Mouse (Mus musculus) intestine, embryonic 14.5 days (tissue): ENCODE measurements around the gene Gjb6. TPM values are rescaled to one million over a fixed set of nuclear protein-coding genes. Genes with fewer than 3 reads are reported as not detected.
A peak's percentile ranks its signal among the peaks of the same experiment; 100 is the strongest.

Source experiments
- ATAC-seq: fragments of 200-750 bp; cut with Nextera tagmentation; replicated peaks from 2 replicates; pipeline ENCODE4 v1.8.0; 2017; ENCODE audit warnings: low read depth, moderate number of reproducible peaks, moderate TSS enrichment, moderate library complexity; ENCODE audit not compliant: low FRiP score, low TSS enrichment
- DNase-seq: peaks from one replicate; pipeline ENCODE4 v3.0.0-alpha.2; 2018; ENCODE audit warnings: low spot score
- H3K27ac ChIP-seq: fragments of 300-500 bp; sonication (generic); 2 replicates; pipeline ENCODE4 v1.5.1; 2014; ENCODE audit warnings: low read depth, mild to moderate bottlenecking, control low read depth
- H3K27me3 ChIP-seq: fragments of 300-500 bp; sonication (generic); replicated peaks from 2 replicates; pipeline ENCODE4 v1.6.1; 2014; ENCODE audit warnings: low read length, control low read depth; ENCODE audit not compliant: control insufficient read depth, insufficient read depth
- H3K36me3 ChIP-seq: fragments of 300-500 bp; sonication (generic); 2 replicates; pipeline ENCODE4 v1.6.1; 2014; ENCODE audit warnings: low read length, control low read depth; ENCODE audit not compliant: control insufficient read depth, insufficient read depth
- H3K4me1 ChIP-seq: fragments of 300-500 bp; sonication (generic); replicated peaks from 2 replicates; pipeline ENCODE4 v1.6.1; 2014; ENCODE audit warnings: low read length, control low read depth, mixed read lengths; ENCODE audit not compliant: control insufficient read depth, insufficient read depth
- H3K4me2 ChIP-seq: fragments of 300-500 bp; sonication (generic); 2 replicates; pipeline ENCODE4 v1.6.1; 2014; ENCODE audit warnings: low read length
- H3K4me3 ChIP-seq: fragments of 300-500 bp; sonication (generic); 2 replicates; pipeline ENCODE4 v1.5.1; 2014; ENCODE audit warnings: low read depth, low read length, control low read depth, mixed read lengths
- H3K9ac ChIP-seq: fragments of 300-500 bp; sonication (generic); 2 replicates; pipeline ENCODE4 v1.6.1; 2014; ENCODE audit warnings: mild to moderate bottlenecking, low read length
- H3K9me3 ChIP-seq: fragments of 300-500 bp; sonication (generic); 2 replicates; pipeline ENCODE4 v1.6.1; 2016; ENCODE audit warnings: low read length, control low read depth; ENCODE audit not compliant: control insufficient read depth
- WGBS: fragments of 180-500 bp; shearing (Covaris S2); extraction: QIAGEN DNeasy Blood & Tissue Kit; methylation state at CpG from one replicate; pipeline ENCODE4 v1.1.7; 2014; 5-methylcytosine and 5-hydroxymethylcytosine counted together
- polyA plus RNA-seq: library from polyadenylated mRNA; unstranded; fragments of >200 nt; fragmentation: Nextera tagmentation; extraction: Ambion mirVana; gene quantifications from 2 replicates; pipeline ENCODE4 v1.2.1, GENCODE M21; 2014

Gene Gjb6
- polyA plus RNA-seq, 1 experiment from 2014 or later: not detected

DNA sequence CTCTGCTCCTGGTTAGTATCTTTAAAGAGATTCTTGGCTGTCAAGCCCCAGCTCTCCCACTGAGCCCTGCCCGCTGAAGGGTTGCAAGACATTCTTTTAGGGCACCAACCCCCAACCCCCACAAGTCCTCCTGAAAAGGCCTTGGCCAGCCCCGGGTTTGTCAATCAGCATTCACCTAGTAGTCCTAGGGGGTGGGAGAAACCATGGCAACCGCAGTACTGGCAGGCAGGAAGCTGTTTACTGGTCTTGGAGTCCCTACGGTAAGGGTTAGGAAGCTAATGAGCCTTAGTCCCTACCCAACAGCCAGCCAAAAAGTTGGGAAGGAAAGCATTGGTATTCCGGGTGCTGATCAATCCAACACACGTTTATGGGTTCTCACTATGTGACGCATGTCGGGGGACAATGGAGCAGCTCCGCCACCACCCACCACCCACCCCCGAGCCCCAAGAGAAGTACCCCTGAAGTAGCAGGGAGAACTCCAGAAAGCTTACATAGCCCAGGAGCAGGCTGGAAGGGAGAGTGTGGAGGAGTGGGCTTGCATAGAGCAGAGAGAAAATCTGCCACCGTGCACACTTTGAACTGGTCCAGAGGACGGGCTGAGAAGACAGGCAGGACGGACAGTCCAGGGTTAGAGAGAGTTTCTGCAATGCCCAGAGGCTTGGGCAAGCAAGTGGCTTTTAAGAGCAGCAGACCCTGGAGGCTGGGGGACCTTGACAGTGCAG lies 17.4 kb downstream of the Gjb6 start, which contains the start of gene Gm4491:
TSS of gene Gm4491 (minus strand) at position 61 of the 722 bp plus-strand sequence.
- no peak within 1 kb of the TSS for H3K9ac ChIP-seq
- H3K27me3 ChIP-seq: no peaks in the 10 kb centered on the region
- DNase-seq: no peak
- no peaks in the 10 kb centered on the region for H3K4me1 ChIP-seq
- no peak for ATAC-seq
- 30% methylated on average over 13 of the region's 13 CpGs for WGBS
- no peaks in the 10 kb centered on the region for H3K36me3 ChIP-seq
- no peak within 1 kb of the TSS for H3K4me3 ChIP-seq
- H3K4me2 ChIP-seq: no peak within 1 kb of the TSS
- H3K9me3 ChIP-seq: no peaks in the 10 kb centered on the region
- no peak within 1 kb of the TSS for H3K27ac ChIP-seq

DNA sequence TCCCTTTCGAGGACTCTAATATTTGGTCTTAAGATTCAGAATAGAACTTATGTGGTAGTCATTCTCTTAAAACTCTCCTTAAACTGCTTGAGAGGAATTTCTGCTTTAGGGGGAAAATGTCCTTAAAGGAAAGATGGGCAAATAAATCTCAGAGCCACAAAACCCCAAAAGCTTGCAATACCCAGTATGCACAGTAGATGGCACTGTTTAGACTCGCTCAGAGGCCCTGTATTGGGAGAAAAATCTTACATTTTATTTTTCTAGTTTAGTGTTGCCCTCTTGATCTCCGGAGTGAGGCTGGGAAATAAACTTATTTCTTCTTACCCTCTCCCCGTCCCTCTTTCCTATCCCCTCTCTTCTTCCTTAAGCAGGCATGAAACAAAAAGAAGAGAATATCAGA lies 24.2 kb downstream of the Gjb6 start:
- ATAC-seq (no peak), DNase-seq (peak; percentile 78)
- Histone ChIP-seq H3K4me3 (no peak overlapping the region), H3K27ac (no peak overlapping the region), H3K4me1 (0 out of 2 replicates have a peak, but pooled peaks cover 4% of the 10 kb centered on the region), H3K9ac (no peak overlapping the region), H3K4me2 (no peak overlapping the region), H3K27me3 (peaks cover 31% of the 10 kb centered on the region), H3K36me3 (no peaks in the 10 kb centered on the region), H3K9me3 (no peaks in the 10 kb centered on the region)
- WGBS: 11% methylated on average over 4 of the region's 4 CpGs

DNA sequence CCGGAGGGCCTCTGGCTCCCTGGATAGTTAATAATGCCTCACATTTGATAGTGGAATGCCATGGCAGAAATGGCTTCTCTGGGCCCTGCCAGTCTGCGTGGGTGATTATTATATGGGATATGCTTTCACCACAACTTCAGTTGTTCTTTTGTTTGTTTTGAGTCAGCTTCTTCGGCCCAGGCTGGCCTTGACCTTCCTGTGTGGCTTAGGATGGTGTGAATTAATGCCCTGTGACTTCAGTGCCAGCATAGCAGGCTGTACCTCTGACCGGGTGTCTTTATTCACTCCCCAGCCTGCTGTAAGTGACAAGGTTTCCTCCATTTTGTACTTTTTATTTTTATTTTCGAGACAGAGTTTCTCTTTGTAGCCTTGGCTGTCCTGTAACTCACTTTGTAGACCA lies 25.5 kb downstream of the Gjb6 start:
- no peak for DNase-seq
- ATAC-seq: no peak
- H3K4me1 ChIP-seq: 0 out of 2 replicates have a peak, but pooled peaks cover 4% of the 10 kb centered on the region

DNA sequence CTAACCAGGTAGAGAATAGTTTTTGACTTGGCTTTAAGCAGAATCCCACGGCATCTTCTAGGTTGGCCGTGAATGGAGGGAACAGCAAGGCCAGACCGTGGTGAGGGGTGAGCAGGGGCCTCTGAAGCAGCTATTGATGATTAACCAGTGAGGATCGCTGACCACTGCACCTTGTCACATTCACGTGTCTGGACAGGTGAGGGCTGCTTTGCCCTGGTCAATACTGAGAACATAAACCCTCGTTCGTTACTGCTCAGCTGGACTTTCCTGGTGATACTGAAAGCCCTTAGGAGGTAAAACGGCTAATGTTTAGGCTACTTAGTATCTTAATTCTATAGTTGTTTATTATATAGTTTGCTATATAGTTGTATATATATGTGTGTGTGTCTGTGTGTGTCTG lies 26.3 kb downstream of the Gjb6 start:
- H3K27me3 ChIP-seq: peaks cover 50% of the 10 kb centered on the region
- no peak overlapping the region for H3K9ac ChIP-seq
- no peak overlapping the region for H3K4me3 ChIP-seq
- H3K4me1 ChIP-seq: 0 out of 2 replicates have a peak, but pooled peaks cover 4% of the 10 kb centered on the region
- DNase-seq: no peak
- no peaks in the 10 kb centered on the region for H3K9me3 ChIP-seq
- H3K4me2 ChIP-seq: no peak overlapping the region
- WGBS: 63% methylated on average over 8 of the region's 8 CpGs
- no peak overlapping the region for H3K27ac ChIP-seq
- ATAC-seq: no peak
- no peaks in the 10 kb centered on the region for H3K36me3 ChIP-seq

More for the DNA sequence above, 25.5 kb downstream of the Gjb6 start:
- Histone ChIP-seq H3K4me2 (no peak overlapping the region), H3K9me3 (no peaks in the 10 kb centered on the region), H3K27ac (no peak overlapping the region), H3K27me3 (peaks cover 44% of the 10 kb centered on the region), H3K4me3 (no peak overlapping the region), H3K9ac (no peak overlapping the region), H3K36me3 (no peaks in the 10 kb centered on the region)
- 65% methylated on average over 5 of the region's 5 CpGs for WGBS

DNA sequence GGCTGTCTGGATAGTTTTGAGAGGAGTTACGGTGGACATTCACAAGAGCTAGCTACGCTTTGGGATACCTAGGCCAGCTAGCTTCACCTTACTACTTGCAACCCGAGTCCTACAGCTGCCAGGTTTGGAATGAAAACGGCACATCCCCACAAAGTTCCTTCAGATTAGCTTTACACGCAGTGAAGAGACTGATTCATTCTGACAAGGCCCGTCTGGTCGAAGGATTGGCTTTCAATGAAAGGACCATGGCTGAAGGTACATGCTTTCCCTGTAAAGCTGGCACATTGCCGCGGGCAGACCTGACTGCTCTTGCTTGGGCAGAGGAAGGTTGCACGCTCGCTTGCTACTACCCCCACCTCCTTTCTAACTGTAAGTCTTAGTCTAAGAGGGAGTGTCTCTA lies 27.7 kb downstream of the Gjb6 start:
- Histone ChIP-seq H3K36me3 (no peaks in the 10 kb centered on the region), H3K4me3 (no peak overlapping the region), H3K4me1 (0 out of 2 replicates have a peak, but pooled peaks cover 4% of the 10 kb centered on the region), H3K27me3 (peaks cover 54% of the 10 kb centered on the region), H3K9ac (no peak overlapping the region), H3K27ac (no peak overlapping the region), H3K9me3 (no peaks in the 10 kb centered on the region), H3K4me2 (no peak overlapping the region)
- 59% methylated on average over 11 of the region's 11 CpGs for WGBS
- no peak for ATAC-seq
- DNase-seq: peak; percentile 57

DNA sequence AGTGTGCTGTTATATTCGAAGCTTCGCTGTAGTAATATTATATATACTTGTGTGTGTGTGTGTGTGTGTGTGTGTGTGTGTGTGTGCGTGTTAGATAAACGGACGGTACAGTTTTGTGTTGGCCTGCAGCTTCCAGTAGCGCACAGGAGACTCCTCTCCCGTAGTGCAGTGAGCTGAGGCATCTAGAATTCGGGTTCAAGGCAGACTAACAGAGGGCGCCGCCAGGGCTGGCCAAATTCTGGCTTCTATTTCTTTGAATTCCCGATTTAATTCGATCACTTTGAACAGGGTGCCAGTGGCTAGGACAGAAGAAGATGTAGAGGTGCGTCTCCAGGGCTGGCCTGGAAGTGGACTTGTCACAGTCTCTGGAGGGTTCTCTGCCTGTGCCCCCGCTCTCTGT lies 28.3 kb downstream of the Gjb6 start:
- no peak for ATAC-seq
- DNase-seq: peak; percentile 56
- H3K27ac ChIP-seq: no peak overlapping the region
- 16% methylated on average over 14 of the region's 14 CpGs for WGBS
- peaks cover 54% of the 10 kb centered on the region for H3K27me3 ChIP-seq
- H3K4me3 ChIP-seq: peak overlapping the region; percentile 50; the same call in 1 of the 2 replicates
- no peak overlapping the region for H3K9ac ChIP-seq
- 0 out of 2 replicates have a peak, but pooled peaks cover 4% of the 10 kb centered on the region for H3K4me1 ChIP-seq
- H3K36me3 ChIP-seq: no peaks in the 10 kb centered on the region
- peak overlapping the region; percentile 99 for H3K4me2 ChIP-seq
- no peaks in the 10 kb centered on the region for H3K9me3 ChIP-seq

DNA sequence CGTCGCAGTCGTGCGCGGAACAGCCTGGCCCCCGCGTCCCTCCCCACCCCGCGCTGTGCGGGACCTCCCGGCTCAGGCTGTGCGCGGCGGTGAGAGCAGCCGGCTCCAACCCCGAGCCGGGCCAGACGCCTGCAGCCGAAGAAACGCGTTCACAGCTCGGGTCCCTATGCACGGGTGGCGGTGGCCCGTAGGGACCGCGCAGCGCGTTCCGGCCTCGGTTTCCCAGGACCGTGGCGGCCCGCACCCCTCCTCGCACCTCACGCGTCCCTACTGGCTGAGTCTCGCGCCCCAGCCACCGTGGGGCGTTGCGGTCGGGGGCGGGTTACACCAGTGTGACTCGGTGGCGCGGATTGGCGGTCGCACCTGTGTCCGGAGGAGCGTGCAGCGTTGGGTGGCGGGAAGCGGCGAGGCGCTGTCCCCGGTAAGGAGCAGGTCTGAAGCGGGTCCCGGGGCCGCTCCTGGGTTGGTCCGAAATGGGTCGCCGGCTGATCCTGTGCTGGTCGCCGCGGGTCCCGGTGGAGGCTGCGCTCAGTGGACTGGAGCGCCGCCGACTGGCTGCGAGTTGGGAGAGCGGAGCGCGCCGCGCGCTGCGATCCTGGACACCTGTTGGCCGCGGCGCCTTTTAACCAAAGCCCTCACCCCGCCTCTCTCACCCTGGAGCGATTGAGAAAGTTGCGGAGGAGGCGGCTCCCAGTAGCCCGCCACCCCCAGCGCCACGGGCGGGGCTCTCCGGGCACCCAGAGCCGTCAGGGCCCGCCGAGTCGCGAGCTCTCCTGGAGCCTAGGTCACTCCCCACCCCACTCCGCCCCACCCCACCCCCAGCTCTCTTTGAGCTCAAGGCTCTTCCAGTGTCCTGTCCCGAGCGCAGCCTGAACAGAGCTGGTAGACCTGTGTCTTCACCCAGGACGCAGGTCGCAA lies 29.0 kb downstream of the Gjb6 start, which contains the start of gene Gjb2:
TSS of gene Gjb2 (minus strand) at position 597 of the 918 bp plus-strand sequence.
- peak within 1 kb of the TSS; percentile 43; the same call in 1 of the 2 replicates for H3K9ac ChIP-seq
- H3K4me1 ChIP-seq: 0 out of 2 replicates have a peak, but pooled peaks cover 4% of the 10 kb centered on the region
- H3K36me3 ChIP-seq: no peaks in the 10 kb centered on the region
- peaks cover 54% of the 10 kb centered on the region for H3K27me3 ChIP-seq
- ATAC-seq: peak; percentile 72
- H3K4me2 ChIP-seq: peak within 1 kb of the TSS; percentile 99
- no peak within 1 kb of the TSS for H3K27ac ChIP-seq
- peak; percentile 82 for DNase-seq
- under 1% methylated on average over 98 of the region's 101 CpGs for WGBS
- peak within 1 kb of the TSS; percentile 50 for H3K4me3 ChIP-seq
- H3K9me3 ChIP-seq: no peaks in the 10 kb centered on the region

DNA sequence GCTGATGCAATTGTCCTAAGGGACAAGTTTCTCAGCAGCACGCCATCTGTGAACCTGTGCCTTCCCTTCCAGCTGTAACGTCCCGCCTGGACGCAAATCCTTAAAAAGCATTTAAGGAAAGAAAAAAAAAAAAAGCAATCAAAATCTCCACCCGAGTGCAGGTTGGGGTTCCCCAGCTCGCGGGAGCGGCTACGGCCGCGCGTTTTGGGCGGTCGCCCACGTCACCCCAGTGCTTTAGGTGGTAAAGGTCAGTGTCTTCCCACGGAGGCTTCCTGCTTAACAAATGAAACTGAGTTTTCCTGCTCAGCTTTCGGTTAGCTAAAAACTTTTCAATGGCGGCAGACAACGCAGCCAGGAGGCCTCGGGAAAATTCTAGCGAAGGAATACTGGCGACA lies 29.7 kb downstream of the Gjb6 start:
- H3K27ac ChIP-seq: no peak overlapping the region
- no peak for ATAC-seq
- 5% methylated on average over 22 of the region's 22 CpGs for WGBS
- H3K9me3 ChIP-seq: no peaks in the 10 kb centered on the region
- 0 out of 2 replicates have a peak, but pooled peaks cover 4% of the 10 kb centered on the region for H3K4me1 ChIP-seq
- H3K36me3 ChIP-seq: no peaks in the 10 kb centered on the region
- DNase-seq: peak; percentile 71
- peak overlapping the region; percentile 50 for H3K4me3 ChIP-seq
- H3K27me3 ChIP-seq: peaks cover 54% of the 10 kb centered on the region
- peak overlapping the region; percentile 43; the same call in 1 of the 2 replicates for H3K9ac ChIP-seq
- peak overlapping the region; percentile 99 for H3K4me2 ChIP-seq
